Mouse (Mus musculus): ENCODE data around the gene Sctr. TPM values are rescaled to one million over a fixed set of nuclear protein-coding genes. Genes with fewer than 3 reads are reported as not detected.

Sctr gene
- polyA plus RNA-seq (2014; fragmentation: Nextera tagmentation; extraction: Ambion mirVana) = 1.3 and 1.4 TPM in 2 replicates

DNA sequence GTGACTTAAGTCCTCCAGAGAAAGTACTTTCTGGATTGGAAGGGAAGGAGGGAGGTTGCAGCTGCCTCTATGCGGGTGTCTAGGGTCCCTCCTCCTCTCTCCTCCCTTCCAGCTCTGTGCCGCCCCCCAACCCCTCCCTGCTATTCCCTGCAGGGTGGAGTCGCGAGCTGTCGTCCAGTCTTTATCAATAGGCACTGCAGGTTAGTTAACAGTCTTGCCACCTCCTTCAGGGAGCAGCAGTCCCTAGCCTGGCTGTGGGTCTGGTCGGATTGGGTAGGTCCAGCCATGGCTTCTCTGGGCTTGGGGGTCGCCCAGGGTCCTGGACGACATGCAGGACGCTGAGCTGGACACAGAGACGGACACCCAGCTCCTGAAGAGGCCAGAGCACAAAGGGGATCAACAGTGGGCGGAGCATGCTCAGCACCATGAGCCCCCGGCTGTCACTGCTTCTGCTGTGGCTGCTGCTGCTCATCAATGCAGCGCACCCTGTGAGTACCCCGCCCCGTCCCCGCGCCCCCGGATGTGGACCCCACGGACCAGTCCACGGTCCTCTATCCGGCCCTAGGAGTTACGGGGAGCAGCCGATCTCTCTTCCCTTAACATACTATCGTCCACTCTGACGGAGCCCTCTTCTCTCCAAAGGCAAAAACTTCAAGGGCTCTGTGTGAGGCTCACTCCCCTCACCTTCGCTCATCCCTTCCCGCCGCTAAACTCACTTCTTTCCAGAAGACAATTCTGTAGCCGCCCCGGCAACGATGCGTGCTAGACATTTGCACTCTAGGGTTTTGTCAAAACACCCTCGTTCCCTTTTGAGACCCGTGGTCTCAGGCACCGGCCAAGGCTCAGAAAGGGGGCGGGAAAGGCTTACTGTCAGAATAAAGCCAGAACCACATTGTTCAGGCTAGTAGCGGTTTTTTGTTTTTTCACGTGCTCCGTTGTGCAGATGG, at the start of gene Sctr:
Gene Sctr (plus strand): TSS at position 51 of the 947 bp plus-strand sequence.
- WGBS = 1% methylated on average over 39 of the region's 39 CpGs
- H3K36me3 ChIP-seq (ENCODE audit: control insufficient read depth, insufficient read depth, low read length) = no peaks in the 10 kb centered on the region

DNA sequence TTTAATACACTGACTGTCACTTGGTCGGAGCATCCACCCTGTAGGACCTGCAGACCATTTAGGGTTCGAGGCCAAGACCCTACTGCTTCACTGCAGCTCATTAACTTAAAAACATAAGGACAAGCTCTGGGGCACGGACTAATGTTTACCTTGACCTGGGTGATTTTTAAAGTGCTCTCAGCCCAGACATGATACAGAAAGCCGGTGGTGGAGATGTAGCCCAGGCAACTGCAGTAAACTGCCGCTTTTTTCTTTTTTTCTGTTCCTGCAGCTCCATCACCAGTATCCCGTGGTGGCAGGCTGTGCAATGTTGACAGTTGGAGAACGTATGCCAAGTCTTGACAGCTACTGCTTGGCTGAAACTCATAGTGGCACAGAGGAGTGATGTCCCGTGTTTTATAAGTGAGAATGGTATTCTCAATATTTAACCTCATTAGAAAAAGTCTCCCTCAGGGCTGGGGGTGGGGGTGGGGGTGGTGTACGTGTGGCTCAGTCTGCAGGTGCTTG, 48.9 kb upstream of the Sctr start:
- no peaks in the 10 kb centered on the region for H3K4me1 ChIP-seq (replicated peaks; ENCODE audit: control insufficient read depth, insufficient read depth, low read length)
- no peak overlapping the region for H3K4me2 ChIP-seq (ENCODE audit: low read length)
- H3K4me3 ChIP-seq (ENCODE audit: low read depth, low read length) = no peak overlapping the region
- WGBS = 27% methylated on average over 9 of the region's 9 CpGs
- H3K9me3 ChIP-seq (ENCODE audit: control insufficient read depth, low read length) = no peaks in the 10 kb centered on the region
- no peaks in the 10 kb centered on the region for H3K27me3 ChIP-seq (replicated peaks; ENCODE audit: control insufficient read depth, insufficient read depth, low read length)
- H3K27ac ChIP-seq (ENCODE audit: low read depth) = no peak overlapping the region
- H3K36me3 ChIP-seq (ENCODE audit: control insufficient read depth, insufficient read depth, low read length) = no peaks in the 10 kb centered on the region
- DNase-seq (ENCODE audit: low spot score) = no peak
- no peak overlapping the region for H3K9ac ChIP-seq (ENCODE audit: low read length)
- no peak for ATAC-seq (replicated peaks; ENCODE audit: low FRiP score, low TSS enrichment, low read depth)

More for the DNA sequence above, at the start of gene Sctr:
- ATAC-seq (replicated peaks; ENCODE audit: low FRiP score, low TSS enrichment, low read depth) (peak; percentile 80), DNase-seq (ENCODE audit: low spot score) (peak; percentile 61)
- H3K27ac ChIP-seq (ENCODE audit: low read depth) = no peak within 1 kb of the TSS
- H3K9ac ChIP-seq (ENCODE audit: low read length) = peak within 1 kb of the TSS; percentile 41
- peak within 1 kb of the TSS; percentile 66 for H3K4me2 ChIP-seq (ENCODE audit: low read length)
- 0 out of 2 replicates have a peak, but pooled peaks cover 14% of the 10 kb centered on the region for H3K27me3 ChIP-seq (replicated peaks; ENCODE audit: control insufficient read depth, insufficient read depth, low read length)
- peak within 1 kb of the TSS; percentile 40 for H3K4me3 ChIP-seq (ENCODE audit: low read depth, low read length)
- no peaks in the 10 kb centered on the region for H3K9me3 ChIP-seq (ENCODE audit: control insufficient read depth, low read length)
- 0 out of 2 replicates have a peak, but pooled peaks cover 4% of the 10 kb centered on the region for H3K4me1 ChIP-seq (replicated peaks; ENCODE audit: control insufficient read depth, insufficient read depth, low read length)

DNA sequence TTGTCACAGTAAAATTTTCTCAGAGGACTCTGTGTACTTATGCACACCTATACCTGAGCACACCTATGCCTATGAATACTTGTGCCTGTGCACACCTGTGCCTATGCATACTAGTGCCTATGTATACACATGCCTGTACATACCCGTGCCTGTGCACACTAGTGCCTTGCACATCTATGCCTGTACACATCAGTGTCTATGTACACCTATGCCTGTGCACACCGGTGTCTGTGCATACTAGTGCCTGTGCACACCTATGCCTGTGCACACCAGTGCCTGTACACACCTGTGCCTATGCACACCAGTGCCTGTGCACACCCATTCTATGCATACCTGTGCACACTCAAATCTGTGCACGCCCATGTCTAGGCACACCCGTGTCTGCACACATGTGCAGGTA, 47.2 kb upstream of the Sctr start:
- DNase-seq (ENCODE audit: low spot score) (no peak), ATAC-seq (replicated peaks; ENCODE audit: low FRiP score, low TSS enrichment, low read depth) (0 out of 2 replicates have a peak, but pooled peaks have one; percentile 41)
- H3K4me3 ChIP-seq (ENCODE audit: low read depth, low read length) = no peak overlapping the region
- H3K9me3 ChIP-seq (ENCODE audit: control insufficient read depth, low read length) = no peaks in the 10 kb centered on the region
- no peaks in the 10 kb centered on the region for H3K36me3 ChIP-seq (ENCODE audit: control insufficient read depth, insufficient read depth, low read length)
- no peaks in the 10 kb centered on the region for H3K27me3 ChIP-seq (replicated peaks; ENCODE audit: control insufficient read depth, insufficient read depth, low read length)
- WGBS = 91% methylated on average over 4 of the region's 4 CpGs
- H3K27ac ChIP-seq (ENCODE audit: low read depth) = no peak overlapping the region
- H3K4me2 ChIP-seq (ENCODE audit: low read length) = no peak overlapping the region
- H3K4me1 ChIP-seq (replicated peaks; ENCODE audit: control insufficient read depth, insufficient read depth, low read length) = no peaks in the 10 kb centered on the region
- no peak overlapping the region for H3K9ac ChIP-seq (ENCODE audit: low read length)

DNA sequence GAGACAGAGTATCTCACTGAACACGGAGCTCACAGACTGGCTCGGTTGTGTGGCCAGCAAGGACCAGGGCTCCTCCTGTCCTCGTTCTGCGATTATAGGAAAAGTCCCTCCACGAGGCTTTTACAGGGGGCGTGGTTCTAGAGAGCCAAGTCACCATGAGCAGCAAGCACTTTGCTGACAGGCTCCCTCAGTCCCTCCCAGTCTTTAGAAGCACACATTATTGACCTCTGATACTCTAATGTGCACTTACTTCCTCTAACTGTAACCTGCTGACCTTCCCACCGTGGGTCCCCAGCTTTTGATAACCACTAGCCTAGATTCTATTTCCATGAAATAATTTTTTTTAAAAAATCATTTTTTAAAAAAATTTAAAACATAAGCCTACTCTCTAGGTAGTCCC, 46.8 kb upstream of the Sctr start:
- Histone ChIP-seq H3K4me2 (ENCODE audit: low read length) (no peak overlapping the region), H3K4me3 (ENCODE audit: low read depth, low read length) (no peak overlapping the region), H3K27me3 (replicated peaks; ENCODE audit: control insufficient read depth, insufficient read depth, low read length) (no peaks in the 10 kb centered on the region), H3K4me1 (replicated peaks; ENCODE audit: control insufficient read depth, insufficient read depth, low read length) (no peaks in the 10 kb centered on the region), H3K36me3 (ENCODE audit: control insufficient read depth, insufficient read depth, low read length) (no peaks in the 10 kb centered on the region), H3K27ac (ENCODE audit: low read depth) (no peak overlapping the region), H3K9ac (ENCODE audit: low read length) (no peak overlapping the region), H3K9me3 (ENCODE audit: control insufficient read depth, low read length) (no peaks in the 10 kb centered on the region)
- ATAC-seq (replicated peaks; ENCODE audit: low FRiP score, low TSS enrichment, low read depth) = no peak
- 54% methylated on average over 7 of the region's 7 CpGs for WGBS
- no peak for DNase-seq (ENCODE audit: low spot score)

DNA sequence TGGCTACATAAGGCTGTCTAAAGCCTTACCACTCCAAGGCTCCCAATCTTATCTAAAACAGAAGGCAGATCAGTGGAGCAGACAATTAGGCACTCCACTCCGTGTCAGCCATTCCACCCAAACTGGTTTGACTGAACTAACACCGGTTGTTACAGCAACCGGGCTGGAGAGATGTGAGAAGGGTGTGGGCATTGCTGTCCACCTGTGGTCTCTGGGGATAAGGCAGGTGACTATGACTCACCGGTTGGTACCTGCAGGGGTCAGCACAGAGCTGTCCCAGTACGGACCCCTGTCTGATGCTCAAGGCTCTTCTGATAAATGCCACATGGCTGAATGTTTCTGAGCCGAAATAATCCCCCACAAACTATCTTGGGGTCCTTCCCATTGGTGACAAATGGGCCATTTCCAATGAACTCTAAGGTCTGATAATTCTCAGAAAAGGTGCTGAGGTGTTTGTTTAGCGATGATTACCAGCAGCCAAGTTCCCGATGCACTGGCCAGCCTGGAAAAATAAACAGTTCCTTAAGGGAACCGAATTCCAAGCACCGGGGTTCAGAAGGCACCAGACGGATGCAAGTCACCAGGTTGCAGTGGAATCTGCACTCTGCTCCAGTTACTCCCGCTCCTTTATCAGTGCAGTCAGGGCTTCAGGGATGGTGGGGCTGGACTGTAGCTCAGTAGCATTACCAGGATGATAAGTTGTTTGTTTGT, 40.7 kb upstream of the Sctr start:
- no peaks in the 10 kb centered on the region for H3K9me3 ChIP-seq (ENCODE audit: control insufficient read depth, low read length)
- H3K9ac ChIP-seq (ENCODE audit: low read length) = no peak overlapping the region
- ATAC-seq (replicated peaks; ENCODE audit: low FRiP score, low TSS enrichment, low read depth) (peak; percentile 70), DNase-seq (ENCODE audit: low spot score) (no peak)
- no peaks in the 10 kb centered on the region for H3K27me3 ChIP-seq (replicated peaks; ENCODE audit: control insufficient read depth, insufficient read depth, low read length)
- no peaks in the 10 kb centered on the region for H3K36me3 ChIP-seq (ENCODE audit: control insufficient read depth, insufficient read depth, low read length)
- H3K4me2 ChIP-seq (ENCODE audit: low read length) = no peak overlapping the region
- no peaks in the 10 kb centered on the region for H3K4me1 ChIP-seq (replicated peaks; ENCODE audit: control insufficient read depth, insufficient read depth, low read length)
- WGBS = 32% methylated on average over 12 of the region's 12 CpGs
- no peak overlapping the region for H3K27ac ChIP-seq (ENCODE audit: low read depth)
- H3K4me3 ChIP-seq (ENCODE audit: low read depth, low read length) = no peak overlapping the region

DNA sequence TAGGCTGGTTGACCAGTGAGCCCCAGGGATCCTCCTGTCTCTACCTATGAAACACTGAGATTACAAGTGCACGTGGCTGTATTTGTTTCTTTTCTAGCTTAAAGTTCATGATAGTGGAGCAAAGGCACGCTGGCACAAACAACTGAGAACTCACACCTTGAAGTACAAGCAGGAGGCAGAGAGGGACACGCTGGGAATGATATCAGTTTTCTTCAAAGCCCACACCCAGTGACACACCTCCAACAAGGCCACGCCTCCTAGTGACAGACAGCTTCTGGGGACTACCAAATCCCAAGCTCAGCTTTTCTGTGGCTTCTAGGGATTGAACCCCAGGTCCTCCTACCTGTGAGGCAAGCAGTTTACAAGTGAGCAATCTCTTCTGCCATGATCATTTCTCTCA, 33.6 kb upstream of the Sctr start:
- H3K4me3 ChIP-seq (ENCODE audit: low read depth, low read length) = no peak overlapping the region
- ATAC-seq (replicated peaks; ENCODE audit: low FRiP score, low TSS enrichment, low read depth) (no peak), DNase-seq (ENCODE audit: low spot score) (no peak)
- H3K36me3 ChIP-seq (ENCODE audit: control insufficient read depth, insufficient read depth, low read length) = no peaks in the 10 kb centered on the region
- H3K27ac ChIP-seq (ENCODE audit: low read depth) = no peak overlapping the region
- no peak overlapping the region for H3K9ac ChIP-seq (ENCODE audit: low read length)
- no peaks in the 10 kb centered on the region for H3K27me3 ChIP-seq (replicated peaks; ENCODE audit: control insufficient read depth, insufficient read depth, low read length)
- WGBS = 41% methylated on average over 4 of the region's 4 CpGs
- no peaks in the 10 kb centered on the region; the same call in 1 of the 2 replicates for H3K4me1 ChIP-seq (replicated peaks; ENCODE audit: control insufficient read depth, insufficient read depth, low read length)
- no peaks in the 10 kb centered on the region for H3K9me3 ChIP-seq (ENCODE audit: control insufficient read depth, low read length)
- no peak overlapping the region for H3K4me2 ChIP-seq (ENCODE audit: low read length)

DNA sequence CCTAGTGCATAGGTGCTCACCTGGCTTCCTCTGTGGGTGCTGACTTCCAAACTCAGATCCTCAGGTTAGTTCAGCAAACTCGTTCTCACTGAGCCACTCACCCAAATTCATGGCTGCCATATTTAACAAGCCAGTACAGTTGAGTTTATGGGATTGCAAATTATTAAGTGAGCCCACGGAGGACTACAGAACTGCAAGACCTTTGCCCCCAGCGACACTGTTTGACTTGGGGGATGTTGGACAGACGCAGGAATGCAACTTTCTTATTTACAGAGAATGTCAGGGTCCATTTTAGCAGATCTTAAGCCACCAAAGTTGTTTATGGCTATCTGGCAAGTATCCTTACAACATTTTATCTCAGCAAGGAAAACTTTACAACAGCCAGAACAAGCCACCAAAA, 31.6 kb upstream of the Sctr start:
- H3K9me3 ChIP-seq (ENCODE audit: control insufficient read depth, low read length) = no peaks in the 10 kb centered on the region
- 31% methylated on average over 4 of the region's 4 CpGs for WGBS
- DNase-seq (ENCODE audit: low spot score) = no peak

DNA sequence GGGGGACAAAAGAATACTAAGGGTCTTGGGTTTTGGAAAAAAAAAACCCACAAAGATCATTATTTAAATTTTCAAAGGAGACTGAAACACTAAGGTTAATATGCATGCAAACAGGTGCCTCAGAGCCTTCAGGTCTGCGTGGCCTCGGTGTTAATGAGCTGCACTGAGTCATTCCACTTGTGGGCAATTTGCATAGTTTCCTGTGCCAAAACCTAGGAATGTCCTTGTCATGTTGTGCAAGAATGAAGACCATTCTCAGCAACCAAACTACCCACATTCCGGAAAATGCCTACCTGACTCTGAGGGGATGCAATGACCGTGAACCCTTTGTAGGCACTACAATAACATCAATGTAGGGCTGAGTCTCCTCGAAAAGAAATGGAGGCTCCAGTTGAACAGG, 20.1 kb upstream of the Sctr start:
- no peaks in the 10 kb centered on the region for H3K36me3 ChIP-seq (ENCODE audit: control insufficient read depth, insufficient read depth, low read length)
- ATAC-seq (replicated peaks; ENCODE audit: low FRiP score, low TSS enrichment, low read depth) (no peak), DNase-seq (ENCODE audit: low spot score) (no peak)
- no peak overlapping the region for H3K4me3 ChIP-seq (ENCODE audit: low read depth, low read length)
- H3K9ac ChIP-seq (ENCODE audit: low read length) = no peak overlapping the region
- H3K27me3 ChIP-seq (replicated peaks; ENCODE audit: control insufficient read depth, insufficient read depth, low read length) = no peaks in the 10 kb centered on the region
- H3K27ac ChIP-seq (ENCODE audit: low read depth) = no peak overlapping the region
- no peaks in the 10 kb centered on the region for H3K4me1 ChIP-seq (replicated peaks; ENCODE audit: control insufficient read depth, insufficient read depth, low read length)
- no peaks in the 10 kb centered on the region for H3K9me3 ChIP-seq (ENCODE audit: control insufficient read depth, low read length)
- no peak overlapping the region for H3K4me2 ChIP-seq (ENCODE audit: low read length)
- 82% methylated on average over 5 of the region's 5 CpGs for WGBS

More for the DNA sequence above, 31.6 kb upstream of the Sctr start:
- no peak overlapping the region for H3K4me3 ChIP-seq (ENCODE audit: low read depth, low read length)
- no peaks in the 10 kb centered on the region; the same call in 1 of the 2 replicates for H3K4me1 ChIP-seq (replicated peaks; ENCODE audit: control insufficient read depth, insufficient read depth, low read length)
- no peak overlapping the region for H3K9ac ChIP-seq (ENCODE audit: low read length)
- no peaks in the 10 kb centered on the region for H3K36me3 ChIP-seq (ENCODE audit: control insufficient read depth, insufficient read depth, low read length)
- no peak for ATAC-seq (replicated peaks; ENCODE audit: low FRiP score, low TSS enrichment, low read depth)
- H3K27me3 ChIP-seq (replicated peaks; ENCODE audit: control insufficient read depth, insufficient read depth, low read length) = no peaks in the 10 kb centered on the region
- no peak overlapping the region for H3K4me2 ChIP-seq (ENCODE audit: low read length)
- no peak overlapping the region for H3K27ac ChIP-seq (ENCODE audit: low read depth)
